ENCODE assay signal across 19 mouse cellular contexts in genomic region chr1:51804296-51805039, GRCm38 (mm10).
DNase-seq lines count a peak whose midpoint lies in the region; ATAC-seq lines count a peak whose summit lies in the region.
"Had no signal": no experiment of that assay in that cellular context is flagged by ENCODE, and none has a peak within 500 bp of the region (broad histone marks: within the 10 kb centered on the region; RNA-seq: fewer than 3 reads in every experiment).

No protein-coding gene starts in this region.

- peaks cover 6% of the 10 kb centered on the region; the same call in 1 of the 2 replicates for H3K4me1 ChIP-seq in hindbrain, embryonic 12.5 days
- peaks cover 14% of the 10 kb centered on the region for H3K4me1 ChIP-seq in hindbrain, embryonic 13.5 days (replicated peaks)
- H3K4me1 ChIP-seq in lung, embryonic 16.5 days (replicated peaks; ENCODE audit: control insufficient read depth, insufficient read depth, low read length), result peaks cover 11% of the 10 kb centered on the region

- ATAC-seq in hindbrain, embryonic 12.5 days (ENCODE audit: low FRiP score), result 0 out of 2 replicates have a peak, but pooled peaks have one; percentile 13
- no peak for ATAC-seq in hindbrain, embryonic 13.5 days (ENCODE audit: low FRiP score)
- peak; percentile 71 for ATAC-seq in lung, embryonic 16.5 days (ENCODE audit: low read depth)
- ATAC-seq: intestine, postnatal 0 days; midbrain, embryonic 15.5 days had no signal

- peaks cover 8% of the 10 kb centered on the region; the same call in 1 of the 2 replicates for H3K36me3 ChIP-seq in hindbrain, embryonic 12.5 days
- H3K36me3 ChIP-seq in hindbrain, embryonic 13.5 days, result peaks cover 6% of the 10 kb centered on the region
- H3K36me3 ChIP-seq in lung, embryonic 16.5 days (ENCODE audit: control insufficient read depth, insufficient read depth, low read length), result peaks cover 9% of the 10 kb centered on the region
- H3K36me3 ChIP-seq: midbrain, embryonic 15.5 days had no signal

- no peak overlapping the region for H3K4me2 ChIP-seq in hindbrain, embryonic 12.5 days (replicated peaks)
- no peak overlapping the region for H3K4me2 ChIP-seq in hindbrain, embryonic 13.5 days
- no peak overlapping the region for H3K4me2 ChIP-seq in lung, embryonic 16.5 days (ENCODE audit: low read depth, low read length)
- H3K4me2 ChIP-seq: forebrain, embryonic 12.5 days; midbrain, embryonic 15.5 days had no signal

- no peak overlapping the region for H3K4me3 ChIP-seq in hindbrain, embryonic 12.5 days
- H3K4me3 ChIP-seq in hindbrain, embryonic 13.5 days, result no peak overlapping the region
- H3K4me3 ChIP-seq in lung, embryonic 16.5 days (ENCODE audit: low read length), result no peak overlapping the region
- H3K4me3 ChIP-seq: forebrain, embryonic 12.5 days; heart, adult 2 months; midbrain, embryonic 15.5 days; myocyte had no signal

- H3K9ac ChIP-seq in hindbrain, embryonic 12.5 days, result no peak overlapping the region
- no peak overlapping the region for H3K9ac ChIP-seq in hindbrain, embryonic 13.5 days
- no peak overlapping the region for H3K9ac ChIP-seq in lung, embryonic 16.5 days (ENCODE audit: low read length)
- H3K9ac ChIP-seq: forebrain, embryonic 12.5 days; midbrain, embryonic 15.5 days had no signal

- no peak overlapping the region for H3K27ac ChIP-seq in hindbrain, embryonic 12.5 days
- H3K27ac ChIP-seq in hindbrain, embryonic 13.5 days, result no peak overlapping the region
- H3K27ac ChIP-seq in lung, embryonic 16.5 days (ENCODE audit: low read length), result peak overlapping the region; percentile 14; the same call in 1 of the 2 replicates
- H3K27ac ChIP-seq: forebrain, embryonic 12.5 days; heart, adult 2 months; midbrain, embryonic 15.5 days had no signal

- H3K27me3 ChIP-seq in hindbrain, embryonic 12.5 days, result no peaks in the 10 kb centered on the region
- H3K27me3 ChIP-seq in hindbrain, embryonic 13.5 days, result no peaks in the 10 kb centered on the region
- no peaks in the 10 kb centered on the region for H3K27me3 ChIP-seq in lung, embryonic 16.5 days (ENCODE audit: control insufficient read depth, insufficient read depth, low read depth, low read length)
- H3K27me3 ChIP-seq: forebrain, embryonic 12.5 days; midbrain, embryonic 15.5 days had no signal

- no peaks in the 10 kb centered on the region for H3K9me3 ChIP-seq in hindbrain, embryonic 12.5 days (replicated peaks)
- no peaks in the 10 kb centered on the region for H3K9me3 ChIP-seq in hindbrain, embryonic 13.5 days
- H3K9me3 ChIP-seq in lung, embryonic 16.5 days (ENCODE audit: control insufficient read depth, low read length), result no peaks in the 10 kb centered on the region
- H3K9me3 ChIP-seq: forebrain, embryonic 12.5 days; midbrain, embryonic 15.5 days had no signal

- DNase-seq in lung, postnatal 25 days (ENCODE audit: low spot score), result no peak
- DNase-seq in adrenal gland, adult 2 months, result peak; percentile 68
- peak; percentile 55 to 62 for DNase-seq in adrenal gland, postnatal 36 days
- DNase-seq in T-cell, adult 2 months (ENCODE audit: low spot score), result no peak
- DNase-seq in cerebellum, adult 9-11 months, result no peak
- DNase-seq: cerebellum, adult 8-10 months; gastrocnemius, postnatal 25 days; heart, adult 2 months; heart, postnatal 36 days; liver; right cerebral cortex, adult 18-20 months; thymus, postnatal 14 days had no signal

- WGBS in hindbrain, embryonic 12.5 days, result 58% methylated on average over 11 of the region's 12 CpGs
- WGBS in hindbrain, embryonic 13.5 days, result 49% methylated on average over 11 of the region's 12 CpGs
- 58% methylated on average over 11 of the region's 12 CpGs for WGBS in lung, embryonic 16.5 days

Comparison
In these comparisons a context has a peak if more than half of its experiments do, and no peak if none do; other contexts are left out.
1. DNase-seq: peak in adrenal gland, adult 2 months (single experiment) and adrenal gland, postnatal 36 days (2 of 2); none in lung, postnatal 25 days (single experiment), T-cell, adult 2 months (single experiment) and cerebellum, adult 9-11 months (single experiment).